Mouse (Mus musculus): Measurements from ENCODE around the gene Wfdc1. TPM values are rescaled to one million over a fixed set of nuclear protein-coding genes. Genes with fewer than 3 reads are reported as not detected.

Wfdc1 gene
- total RNA-seq (2023), result not detected

GRCm38 (mm10) chr8:119666219-119666951 lies at the start of gene Wfdc1:
TSS of gene Wfdc1 (plus strand) at chr8:119666365.

GRCm38 (mm10) chr8:119635378-119635777 lies 30.8 kb upstream of the Wfdc1 start, which contains the start of gene Kcng4:
TSS of gene Kcng4 (minus strand) at chr8:119635680.

GRCm38 (mm10) chr8:119699549-119700134 lies 33.5 kb downstream of the Wfdc1 start, which contains the start of gene Atp2c2:
TSS of gene Atp2c2 (plus strand) at chr8:119700009.

Other genes starting within 250 kb of the Wfdc1 start
- gene Osgin1, start 232.2 kb upstream of the Wfdc1 start, total RNA-seq (2023), result 7.7 TPM
- gene Necab2, start 219.6 kb upstream of the Wfdc1 start, total RNA-seq (2023), result not detected
- 1.4 TPM for gene Slc38a8, start 164.7 kb upstream of the Wfdc1 start, total RNA-seq (2023)
- 199 TPM for gene Mbtps1, start 107.6 kb upstream of the Wfdc1 start, total RNA-seq (2023)
- 65.4 TPM for gene Hsdl1, start 91.2 kb upstream of the Wfdc1 start, total RNA-seq (2023)
- not detected for gene Dnaaf1, start 91.1 kb upstream of the Wfdc1 start, total RNA-seq (2023)
- 21.8 TPM for gene Taf1c, start 61.1 kb upstream of the Wfdc1 start, total RNA-seq (2023)
- gene Adad2, start 53.6 kb upstream of the Wfdc1 start, total RNA-seq (2023), result not detected
- not detected for gene Kcng4, start 30.7 kb upstream of the Wfdc1 start, total RNA-seq (2023)
- gene Atp2c2, start 33.6 kb downstream of the Wfdc1 start, total RNA-seq (2023), result not detected
- gene Tldc1, start 112.1 kb downstream of the Wfdc1 start, total RNA-seq (2023), result 3.6 TPM
- 510 TPM for gene Cotl1, start 174.2 kb downstream of the Wfdc1 start, total RNA-seq (2023)
- 10.9 TPM for gene Klhl36, start 195.9 kb downstream of the Wfdc1 start, total RNA-seq (2023)
- gene Usp10, start 244.0 kb downstream of the Wfdc1 start, total RNA-seq (2023), result 164 TPM
- gene Gm20388, start 244.5 kb downstream of the Wfdc1 start, total RNA-seq (2023), result 1.8 TPM

Measured in CD4-positive naive resting alpha-beta T cell, adult 76 days (primary cell).